Mouse (Mus musculus) heart, embryonic 10.5 days (tissue): ENCODE data around the gene Acp7. TPM values are rescaled to one million over a fixed set of nuclear protein-coding genes. Genes with fewer than 3 reads are reported as not detected.
A peak's percentile ranks its signal among the peaks of the same experiment; 100 is the strongest.
"Not testable (repeated sequence)": the region's sequence is repeated elsewhere in the genome, so short reads cannot be mapped to it uniquely, and the experiment has no call there.

ENCODE experiments used
- DNase-seq: peaks from one replicate; pipeline ENCODE4 v3.0.0-alpha.2; 2017; ENCODE audit warnings: low spot score
- H3K27ac ChIP-seq: fragments of 300-500 bp; sonication (generic); 2 replicates; pipeline ENCODE4 v1.5.1; 2016; ENCODE audit warnings: mild to moderate bottlenecking
- H3K27me3 ChIP-seq: fragments of 300-500 bp; sonication (generic); 2 replicates; pipeline ENCODE4 v1.6.1; 2016; ENCODE audit warnings: mild to moderate bottlenecking; ENCODE audit not compliant: poor library complexity, insufficient read depth, severe bottlenecking
- H3K36me3 ChIP-seq: fragments of 300-500 bp; sonication (generic); 2 replicates; pipeline ENCODE4 v1.6.1; 2016; ENCODE audit warnings: mild to moderate bottlenecking, moderate library complexity
- H3K4me1 ChIP-seq: fragments of 300-500 bp; sonication (generic); 2 replicates; pipeline ENCODE4 v1.6.1; 2016; ENCODE audit warnings: mild to moderate bottlenecking
- H3K4me3 ChIP-seq: fragments of 300-500 bp; sonication (generic); 2 replicates; pipeline ENCODE4 v1.5.1; 2016; ENCODE audit warnings: mild to moderate bottlenecking, moderate library complexity
- H3K9me3 ChIP-seq: fragments of 300-500 bp; sonication (generic); 2 replicates; pipeline ENCODE4 v1.6.1; 2016; ENCODE audit warnings: mild to moderate bottlenecking, moderate library complexity
- WGBS: fragments of 180-500 bp; shearing (Covaris S2); methylation state at CpG from one replicate; pipeline ENCODE4 v1.1.7; 2016; 5-methylcytosine and 5-hydroxymethylcytosine counted together
- polyA plus RNA-seq: library from polyadenylated mRNA; unstranded; fragments of >200 nt; fragmentation: Nextera tagmentation; extraction: Ambion mirVana; gene quantifications from 2 replicates; pipeline ENCODE4 v1.2.1, GENCODE M21; 2016

The Acp7 gene
- 0.34 TPM in 1 of 2 replicates, not detected in the other for polyA plus RNA-seq

DNA sequence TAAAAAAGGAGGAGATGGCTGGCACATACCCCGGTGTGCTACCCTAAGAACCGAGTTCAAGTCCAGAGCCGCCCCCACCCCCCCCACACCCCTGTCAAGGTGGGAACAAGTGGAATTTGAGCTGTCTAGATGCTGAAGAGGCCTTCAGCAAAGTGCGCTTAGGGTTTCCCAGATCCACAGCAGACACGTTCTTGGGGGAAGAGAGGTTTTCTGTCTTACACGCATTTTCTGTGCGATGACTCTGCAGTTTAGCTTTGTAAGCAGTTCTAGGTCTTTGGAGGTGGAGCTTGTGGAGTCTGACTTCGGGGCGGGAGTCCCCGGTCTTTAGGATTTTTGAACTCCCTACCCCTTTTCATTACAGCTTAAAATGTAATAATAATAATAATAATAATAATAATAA lies at the start of gene Acp7:
Gene Acp7 (minus strand): TSS at position 260 of the 400 bp plus-strand sequence.
- H3K4me1 ChIP-seq: peaks cover 9% of the 10 kb centered on the region
- 23% methylated on average over 10 of the region's 10 CpGs for WGBS
- no peak within 1 kb of the TSS for H3K27ac ChIP-seq
- DNase-seq: no peak
- peaks cover 47% of the 10 kb centered on the region for H3K27me3 ChIP-seq
- no peaks in the 10 kb centered on the region for H3K9me3 ChIP-seq
- no peaks in the 10 kb centered on the region for H3K36me3 ChIP-seq
- peak within 1 kb of the TSS; percentile 48 for H3K4me3 ChIP-seq

DNA sequence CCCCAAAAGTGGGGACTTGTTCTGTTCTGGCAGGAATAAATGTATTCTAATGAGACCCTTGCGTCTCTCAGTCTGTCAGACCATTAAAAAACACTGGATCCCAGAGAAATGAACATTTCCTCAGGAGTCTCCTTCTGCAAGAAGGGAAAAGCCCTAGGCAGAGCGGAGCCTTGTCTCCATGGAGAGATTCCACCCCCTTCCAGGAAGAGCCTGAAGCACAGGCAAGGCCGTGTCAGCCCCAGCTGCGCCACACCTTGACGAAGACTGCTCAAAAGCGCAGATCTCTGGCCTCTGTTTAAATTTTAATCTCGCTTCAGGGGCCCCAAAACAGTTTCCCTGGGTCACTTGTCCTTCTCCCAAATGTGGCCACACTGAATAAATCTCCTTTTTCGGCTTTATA lies 46.5 kb upstream of the Acp7 start:
- 87% methylated on average over 8 of the region's 8 CpGs for WGBS
- no peak for DNase-seq
- Histone ChIP-seq H3K4me1 (peaks cover 8% of the 10 kb centered on the region; the same call in 1 of the 2 replicates), H3K4me3 (no peak overlapping the region), H3K27me3 (no peaks in the 10 kb centered on the region), H3K27ac (no peak overlapping the region), H3K9me3 (no peaks in the 10 kb centered on the region), H3K36me3 (no peaks in the 10 kb centered on the region)

DNA sequence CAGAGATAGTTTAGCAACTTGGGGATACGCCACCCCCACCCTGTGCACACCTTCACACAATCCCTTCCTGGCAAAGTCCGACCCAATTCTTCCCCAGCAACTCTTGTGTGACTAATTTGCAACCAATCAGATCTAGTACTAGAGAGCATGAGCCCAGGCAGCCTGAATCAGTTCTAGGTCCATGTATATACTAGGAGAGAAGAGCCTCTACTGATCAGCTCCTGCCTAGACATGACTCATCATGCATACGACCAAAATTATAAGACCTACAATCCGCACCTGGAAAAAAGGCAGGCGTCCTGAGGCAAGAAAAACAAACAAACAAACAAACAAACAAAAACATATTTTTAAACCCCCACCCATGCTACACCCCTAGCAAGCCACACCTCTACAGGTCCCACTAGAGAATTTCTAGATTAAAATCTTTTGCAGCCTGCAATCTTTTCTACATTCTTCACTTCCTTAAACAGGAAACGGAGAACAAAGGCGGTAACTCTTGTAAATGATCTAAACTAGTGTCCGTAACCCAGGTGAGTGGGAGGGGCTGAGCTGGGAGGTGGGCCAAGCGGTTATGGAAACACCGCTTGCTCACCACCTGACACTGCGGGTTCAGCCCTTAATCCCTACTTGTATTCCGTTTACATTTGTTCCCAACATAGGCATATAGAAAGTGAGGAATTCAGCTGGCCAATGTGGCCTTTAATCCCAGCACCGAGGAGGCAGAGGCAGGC lies 45.8 kb upstream of the Acp7 start:
- no peak for DNase-seq
- Histone ChIP-seq H3K27ac (no peak overlapping the region), H3K36me3 (no peaks in the 10 kb centered on the region), H3K4me3 (no peak overlapping the region), H3K4me1 (peaks cover 8% of the 10 kb centered on the region; the same call in 1 of the 2 replicates), H3K27me3 (no peaks in the 10 kb centered on the region), H3K9me3 (no peaks in the 10 kb centered on the region)
- WGBS: 79% methylated on average over 13 of the region's 13 CpGs

DNA sequence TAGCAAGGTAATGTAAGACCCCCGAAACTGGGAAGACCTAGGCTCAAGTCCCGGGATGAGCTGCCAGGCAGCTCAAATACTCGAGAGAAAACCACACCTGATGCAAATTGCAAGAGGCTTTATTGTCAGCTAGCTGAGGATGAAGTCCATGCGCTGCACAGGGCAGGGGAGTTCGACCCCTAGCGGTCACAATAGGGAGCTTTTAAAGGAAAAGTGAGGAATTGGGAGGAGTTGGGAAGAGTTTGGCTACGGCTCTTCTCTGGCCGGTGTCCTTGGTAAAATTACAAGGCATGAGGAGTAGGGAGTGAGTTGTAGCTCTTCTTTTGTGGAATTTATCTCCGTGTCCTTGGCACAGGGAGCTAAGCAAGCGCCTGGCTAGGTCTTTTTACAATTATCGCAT lies 44.6 kb upstream of the Acp7 start:
- DNase-seq: no peak
- H3K9me3 ChIP-seq: no peaks in the 10 kb centered on the region
- WGBS: 41% methylated on average over 11 of the region's 11 CpGs
- H3K36me3 ChIP-seq: no peaks in the 10 kb centered on the region
- no peaks in the 10 kb centered on the region for H3K27me3 ChIP-seq
- no peak overlapping the region for H3K27ac ChIP-seq
- H3K4me1 ChIP-seq: peaks cover 8% of the 10 kb centered on the region; the same call in 1 of the 2 replicates
- no peak overlapping the region for H3K4me3 ChIP-seq

DNA sequence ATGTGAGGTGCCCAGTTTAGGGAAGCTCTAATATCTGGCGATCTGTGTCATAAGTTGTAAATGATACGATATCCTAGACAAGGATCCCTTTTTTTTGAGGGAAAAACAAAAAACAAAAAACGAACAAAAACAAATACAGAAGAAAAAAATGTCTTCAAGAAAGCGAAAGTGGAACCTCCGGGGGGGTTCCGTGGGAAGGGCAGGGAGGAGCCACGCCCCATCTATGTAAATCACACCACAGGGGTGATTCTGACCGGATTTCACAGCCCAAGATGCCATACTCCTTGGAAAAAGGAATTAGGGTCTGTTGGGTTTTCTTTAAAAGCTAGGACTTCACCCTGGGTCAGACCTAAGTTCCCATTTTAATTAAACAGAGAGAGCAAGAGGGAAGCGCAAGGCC lies 43.9 kb upstream of the Acp7 start:
- H3K27me3 ChIP-seq: no peaks in the 10 kb centered on the region
- 68% methylated on average over 9 of the region's 9 CpGs for WGBS
- no peak for DNase-seq
- H3K27ac ChIP-seq: no peak overlapping the region
- no peaks in the 10 kb centered on the region for H3K36me3 ChIP-seq
- H3K4me1 ChIP-seq: peaks cover 8% of the 10 kb centered on the region; the same call in 1 of the 2 replicates
- H3K4me3 ChIP-seq: no peak overlapping the region
- no peaks in the 10 kb centered on the region for H3K9me3 ChIP-seq

DNA sequence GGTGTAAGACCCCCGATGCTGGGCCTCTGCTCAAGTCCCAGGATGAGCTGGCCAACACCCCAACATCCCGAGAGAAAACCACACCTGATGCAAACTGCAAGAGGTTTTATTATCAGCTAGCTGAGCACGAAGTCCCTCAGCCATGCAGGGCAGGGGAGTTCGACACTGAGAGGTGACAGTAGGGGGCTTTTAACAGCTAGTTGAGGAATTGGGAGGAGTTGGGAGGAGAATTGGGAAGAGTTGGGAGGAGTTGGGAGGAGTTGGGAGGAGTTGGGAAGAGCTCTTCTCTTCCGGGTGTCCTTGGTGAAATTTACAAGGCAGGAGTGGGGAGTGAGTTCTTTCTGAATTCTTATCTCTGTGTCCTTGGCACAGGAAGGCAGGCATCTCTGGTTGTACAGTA lies 41.7 kb upstream of the Acp7 start:
- H3K4me3 ChIP-seq, H3K36me3 ChIP-seq, DNase-seq, H3K9me3 ChIP-seq, H3K27ac ChIP-seq, H3K4me1 ChIP-seq, H3K27me3 ChIP-seq: not testable (repeated sequence)
- 52% methylated on average over 5 of the region's 5 CpGs for WGBS

DNA sequence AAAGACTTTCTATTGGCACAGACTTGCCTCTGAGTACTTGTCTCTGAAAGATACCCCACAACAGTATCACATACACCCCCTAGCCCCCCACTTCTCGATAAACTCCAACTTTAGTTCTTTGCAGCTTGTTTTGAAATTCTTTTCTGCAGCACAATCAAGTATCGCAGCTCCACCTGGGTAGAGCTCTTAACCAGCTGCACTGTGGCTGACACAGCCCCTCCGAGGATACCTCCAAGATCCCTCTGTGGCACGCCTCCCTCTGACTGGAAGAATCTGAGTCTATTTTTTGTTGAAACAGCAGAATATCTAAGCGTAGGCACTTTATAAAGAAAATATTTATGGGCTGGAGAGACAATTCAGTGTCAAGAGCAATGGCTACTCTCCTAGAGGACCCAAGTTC lies 41.1 kb upstream of the Acp7 start:
- whole genome bisulfite sequencing: 88% methylated on average over 5 of the region's 5 CpGs
- no peaks in the 10 kb centered on the region for H3K9me3 ChIP-seq
- H3K4me1 ChIP-seq: no peaks in the 10 kb centered on the region
- no peaks in the 10 kb centered on the region for H3K36me3 ChIP-seq
- no peak overlapping the region for H3K4me3 ChIP-seq
- H3K27me3 ChIP-seq: no peaks in the 10 kb centered on the region
- H3K27ac ChIP-seq: no peak overlapping the region
- DNase-seq: no peak

DNA sequence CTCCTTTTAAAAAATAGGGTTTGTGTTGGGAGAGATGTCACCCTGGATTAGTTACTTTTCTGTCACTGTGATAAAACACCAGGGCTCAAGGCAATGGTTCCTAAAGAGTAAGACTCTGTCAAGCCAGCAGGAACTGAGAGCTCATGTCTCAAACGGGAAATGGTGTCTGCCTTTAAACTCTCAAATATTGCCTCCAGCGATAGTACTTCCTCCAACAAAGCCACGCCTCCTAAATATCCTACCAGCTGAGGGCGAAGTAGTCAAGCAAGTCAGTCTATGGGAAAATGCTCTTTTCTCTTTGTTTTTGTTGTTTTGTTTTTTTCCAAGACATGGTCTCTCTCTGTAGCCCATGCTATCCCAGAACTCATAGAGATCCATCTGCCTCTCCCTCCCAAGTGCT lies 40.0 kb upstream of the Acp7 start:
- Histone ChIP-seq H3K9me3 (no peaks in the 10 kb centered on the region), H3K36me3 (no peaks in the 10 kb centered on the region), H3K4me1 (0 out of 2 replicates have a peak, but pooled peaks cover 2% of the 10 kb centered on the region), H3K27ac (no peak overlapping the region), H3K27me3 (no peaks in the 10 kb centered on the region), H3K4me3 (no peak overlapping the region)
- WGBS: 70% methylated on average over 4 of the region's 4 CpGs
- no peak for DNase-seq

DNA sequence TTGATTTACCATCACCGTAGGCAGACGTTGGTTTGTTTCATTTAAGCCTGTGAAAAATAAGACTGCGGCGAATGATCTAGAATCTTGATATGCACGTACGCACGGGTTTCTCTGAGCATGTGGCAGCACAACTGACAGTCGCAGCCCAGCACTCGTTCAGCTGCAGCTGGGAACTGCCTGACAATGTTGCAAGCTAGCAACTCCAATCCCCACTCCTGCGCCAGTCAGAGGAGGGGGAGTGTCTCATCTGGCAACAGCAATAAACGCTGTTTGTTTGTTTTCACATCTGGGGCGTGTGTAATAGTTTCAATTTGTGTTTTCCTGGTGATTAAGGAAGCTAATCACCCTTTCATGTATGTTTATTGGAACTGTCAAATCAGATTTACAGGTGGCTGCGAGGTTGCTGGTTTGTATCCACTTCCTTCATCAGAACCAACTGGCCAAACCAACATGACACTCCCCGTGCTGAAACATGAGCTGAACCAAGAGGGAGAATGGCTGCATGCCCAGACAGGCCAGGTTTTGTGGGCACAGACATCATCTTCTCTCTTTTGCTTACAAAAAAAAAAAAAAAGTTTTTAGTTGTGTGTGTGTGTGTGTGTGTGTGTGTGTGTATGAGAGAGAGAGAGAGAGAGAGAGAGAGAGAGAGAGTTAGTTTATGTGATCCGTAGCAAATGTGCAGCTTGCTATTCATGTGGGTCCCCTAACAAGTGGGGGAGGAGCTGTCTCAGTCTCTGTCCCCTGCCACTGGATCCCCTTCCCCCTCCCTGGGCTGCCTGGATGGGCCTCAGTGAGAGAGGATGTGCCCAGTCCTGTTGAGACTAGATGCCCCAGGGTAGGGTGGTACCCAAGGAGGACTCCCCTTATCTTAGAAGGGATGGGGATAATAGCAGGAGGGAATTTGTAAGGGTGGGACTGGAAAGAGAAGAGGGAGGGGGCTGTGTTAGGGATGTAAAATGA lies 34.8 kb upstream of the Acp7 start:
- H3K9me3 ChIP-seq: no peaks in the 10 kb centered on the region
- no peaks in the 10 kb centered on the region for H3K36me3 ChIP-seq
- DNase-seq: no peak
- H3K27ac ChIP-seq: no peak overlapping the region
- 32% methylated on average over 15 of the region's 15 CpGs for WGBS
- H3K4me1 ChIP-seq: 0 out of 2 replicates have a peak, but pooled peaks cover 3% of the 10 kb centered on the region
- 0 out of 2 replicates have a peak, but pooled peaks cover 4% of the 10 kb centered on the region for H3K27me3 ChIP-seq
- H3K4me3 ChIP-seq: peak overlapping the region; percentile 15; the same call in 1 of the 2 replicates

DNA sequence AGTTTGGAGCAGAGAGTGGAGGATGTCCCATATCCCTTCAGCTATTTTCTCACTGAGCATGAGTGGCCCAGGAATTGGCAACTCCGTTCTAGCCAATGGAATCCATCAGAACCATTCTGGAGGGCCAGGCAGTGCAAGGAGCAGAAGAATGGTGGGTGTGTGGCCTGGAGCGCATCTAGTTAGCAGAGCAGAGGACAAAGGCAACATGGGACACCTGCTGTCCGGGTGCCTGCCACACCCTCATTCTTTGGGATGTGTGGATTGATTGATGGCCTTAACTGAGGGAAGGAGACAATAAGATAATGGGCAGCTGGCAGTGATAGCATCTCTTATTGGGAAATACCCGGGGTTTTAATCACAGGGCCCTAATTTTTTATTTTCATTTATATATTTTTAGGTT lies 25.3 kb upstream of the Acp7 start:
- Histone ChIP-seq H3K4me3 (no peak overlapping the region), H3K27ac (no peak overlapping the region), H3K9me3 (no peaks in the 10 kb centered on the region), H3K27me3 (no peaks in the 10 kb centered on the region), H3K36me3 (no peaks in the 10 kb centered on the region), H3K4me1 (no peaks in the 10 kb centered on the region)
- DNase-seq: no peak
- WGBS: 72% methylated on average over 4 of the region's 4 CpGs

DNA sequence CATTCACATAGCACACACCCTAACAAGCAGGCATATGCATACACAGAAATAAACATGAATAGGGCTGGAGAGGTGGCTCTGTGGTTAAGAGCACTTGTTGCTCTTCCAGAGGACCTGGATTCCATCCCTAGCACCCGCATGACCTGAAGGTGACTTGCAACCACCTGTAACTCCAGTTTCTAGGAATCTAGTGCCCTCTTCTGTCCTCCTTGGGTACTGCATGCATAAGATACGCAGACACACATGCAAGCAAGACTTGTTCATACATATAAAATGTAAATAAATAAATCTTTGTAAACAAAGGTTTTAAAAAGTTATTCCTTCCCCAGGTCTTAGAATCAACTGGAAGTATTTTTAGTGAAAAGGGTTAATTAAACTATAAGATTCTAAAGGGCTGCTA lies 20.0 kb upstream of the Acp7 start:
- DNase-seq: no peak
- Histone ChIP-seq H3K4me3 (no peak overlapping the region), H3K9me3 (no peaks in the 10 kb centered on the region), H3K27ac (no peak overlapping the region), H3K27me3 (no peaks in the 10 kb centered on the region), H3K4me1 (no peaks in the 10 kb centered on the region), H3K36me3 (no peaks in the 10 kb centered on the region)
- 86% methylated on average over 2 of the region's 2 CpGs for WGBS

DNA sequence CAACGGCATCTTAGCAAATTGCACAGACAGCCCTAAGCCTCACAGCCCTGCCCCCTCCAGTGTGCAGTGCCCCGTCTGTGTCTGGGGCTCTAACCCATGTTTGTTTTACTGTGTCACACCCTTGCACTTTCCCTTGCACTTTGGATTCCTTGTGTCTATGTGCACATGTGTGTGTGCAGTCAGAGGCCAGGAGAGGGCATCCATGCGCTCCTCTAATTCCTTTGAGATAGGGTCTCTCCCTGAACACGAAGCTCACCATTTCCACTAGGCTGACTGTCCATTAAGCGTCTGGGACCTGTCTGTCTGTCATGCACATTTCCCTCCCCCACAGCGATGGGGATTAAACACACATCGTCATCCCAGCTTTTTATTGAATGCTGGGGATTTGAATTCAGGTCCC lies 15.9 kb upstream of the Acp7 start:
- H3K36me3 ChIP-seq: no peaks in the 10 kb centered on the region
- no peak overlapping the region for H3K27ac ChIP-seq
- no peaks in the 10 kb centered on the region for H3K4me1 ChIP-seq
- no peaks in the 10 kb centered on the region for H3K27me3 ChIP-seq
- H3K4me3 ChIP-seq: no peak overlapping the region
- H3K9me3 ChIP-seq: no peaks in the 10 kb centered on the region
- 51% methylated on average over 7 of the region's 7 CpGs for WGBS
- no peak for DNase-seq

DNA sequence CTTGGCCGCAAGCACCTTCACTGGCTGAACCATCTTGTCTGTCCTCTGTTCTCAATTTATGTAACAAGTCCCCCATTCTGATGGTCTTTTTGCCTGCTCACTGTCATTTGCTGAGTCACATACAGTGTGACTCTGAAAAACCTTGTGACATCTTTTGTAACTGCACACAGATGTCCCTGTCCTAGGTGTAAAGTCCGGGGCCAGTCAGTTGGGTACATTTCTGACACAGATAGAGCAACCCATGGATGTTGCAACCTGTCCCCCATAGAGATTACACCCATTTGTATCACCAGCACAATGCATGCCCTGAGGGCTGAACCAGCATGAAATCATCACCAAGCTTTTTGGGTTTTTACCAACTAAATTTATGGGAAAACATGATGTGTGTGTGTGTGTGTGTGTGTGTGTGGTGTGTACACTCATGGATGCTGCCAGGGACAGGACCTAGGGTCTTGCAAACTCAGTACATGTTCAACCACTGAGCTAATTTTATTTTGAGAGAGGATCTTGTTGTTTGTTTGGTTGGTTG lies 14.9 kb upstream of the Acp7 start:
- no peaks in the 10 kb centered on the region for H3K27me3 ChIP-seq
- 85% methylated on average over 2 of the region's 2 CpGs for WGBS

More for the DNA sequence above, 14.9 kb upstream of the Acp7 start:
- Histone ChIP-seq H3K27ac (no peak overlapping the region), H3K36me3 (no peaks in the 10 kb centered on the region), H3K9me3 (no peaks in the 10 kb centered on the region), H3K4me1 (no peaks in the 10 kb centered on the region), H3K4me3 (no peak overlapping the region)
- DNase-seq: no peak
